Mouse (Mus musculus) MEL (cell line): Measurements from ENCODE around the gene Kntc1. TPM values are rescaled to one million over a fixed set of nuclear protein-coding genes. Genes with fewer than 3 reads are reported as not detected.
A peak's percentile ranks its signal among the peaks of the same experiment; 100 is the strongest.

Source experiments
- DNase-seq: peaks from one replicate; pipeline ENCODE4 v3.0.0; 2011; ENCODE audit warnings: low read depth, low spot score
- H3K27ac ChIP-seq: 2 replicates; pipeline ENCODE4 v1.5.1; 2012; ENCODE audit warnings: low read depth, mild to moderate bottlenecking, control low read depth, low read length, moderate library complexity; ENCODE audit not compliant: control insufficient read depth
- H3K27me3 ChIP-seq, 2 experiments: fragments of 150-350 bp in 1 of 2; sonication (generic) in 1 of 2; 2 replicates each; pipeline ENCODE4 v1.6.1; 2012; ENCODE audit warnings: low read length in 2 of 2, mild to moderate bottlenecking in 2 of 2, improper control_type of control experiment in 1 of 2, moderate library complexity in 1 of 2; ENCODE audit not compliant: insufficient read depth in 2 of 2, control insufficient read depth in 1 of 2
- H3K36me3 ChIP-seq, 2 experiments: 2 replicates each; pipeline ENCODE4 v1.6.1; 2012 to 2014; ENCODE audit warnings: low read length in 2 of 2, improper control_type of control experiment in 1 of 2, inconsistent platforms in 1 of 2, mild to moderate bottlenecking in 1 of 2; ENCODE audit not compliant: insufficient read depth in 2 of 2, control insufficient read depth in 1 of 2
- H3K4me1 ChIP-seq, 2 experiments: fragments of 150-350 bp in 1 of 2; sonication (generic) in 1 of 2; 2 replicates each; pipeline ENCODE4 v1.6.1; 2012; ENCODE audit warnings: low read length in 2 of 2, improper control_type of control experiment in 1 of 2, mild to moderate bottlenecking in 1 of 2; ENCODE audit not compliant: insufficient read depth in 2 of 2, control insufficient read depth in 1 of 2
- H3K4me3 ChIP-seq, 2 experiments: fragments of 150-350 bp in 1 of 2; sonication (generic) in 1 of 2; 2 replicates each; pipeline ENCODE4 v1.5.1; 2012; ENCODE audit warnings: low read depth in 2 of 2, low read length in 2 of 2, mild to moderate bottlenecking in 2 of 2, moderate library complexity in 2 of 2, control low read depth in 1 of 2, improper control_type of control experiment in 1 of 2; ENCODE audit not compliant: control insufficient read depth in 1 of 2, insufficient read depth in 1 of 2
- H3K79me2 ChIP-seq: 2 replicates; pipeline ENCODE4 v1.6.1; 2012; ENCODE audit warnings: mild to moderate bottlenecking, low read length, moderate library complexity; ENCODE audit not compliant: control insufficient read depth, poor library complexity, insufficient read depth
- H3K9ac ChIP-seq: 2 replicates; pipeline ENCODE4 v1.6.1; 2012; ENCODE audit warnings: low read depth, mild to moderate bottlenecking, control low read depth, low read length, moderate library complexity; ENCODE audit not compliant: control insufficient read depth, poor library complexity, severe bottlenecking
- H3K9me3 ChIP-seq: fragments of 150-350 bp; sonication (generic); replicated peaks from 2 replicates; pipeline ENCODE4 v1.6.1; 2012; ENCODE audit warnings: mild to moderate bottlenecking, low read length, improper control_type of control experiment, moderate library complexity; ENCODE audit not compliant: insufficient read depth
- CHD2 ChIP-seq: IDR thresholded peaks from 2 replicates; pipeline ENCODE4 v1.6.1; 2011; ENCODE audit warnings: low read length, improper control_type of control experiment
- CTCF ChIP-seq, 3 experiments: IDR thresholded peaks in 2 of 3; conservative IDR thresholded peaks in 1 of 3; 2 replicates each; pipeline ENCODE4 v1.5.1; 2011 to 2012; ENCODE audit warnings: low read length in 3 of 3, low read depth in 2 of 3, mild to moderate bottlenecking in 2 of 3, improper control_type of control experiment in 1 of 3, inconsistent platforms in 1 of 3, mixed read lengths in 1 of 3, moderate library complexity in 1 of 3; ENCODE audit not compliant: control insufficient read depth in 1 of 3, insufficient read depth in 1 of 3, poor library complexity in 1 of 3, severe bottlenecking in 1 of 3
- ELF1 ChIP-seq: IDR thresholded peaks from 2 replicates; pipeline ENCODE4 v1.6.1; 2014; ENCODE audit warnings: low read depth, mild to moderate bottlenecking, inconsistent platforms, low read length, improper control_type of control experiment, moderate library complexity
- ETS1 ChIP-seq: IDR thresholded peaks from 2 replicates; pipeline ENCODE4 v1.6.1; 2012; ENCODE audit warnings: low read depth, mild to moderate bottlenecking, inconsistent platforms, low read length, improper control_type of control experiment, moderate library complexity
- GATA1 ChIP-seq: IDR thresholded peaks from 2 replicates; pipeline ENCODE4 v1.6.1; 2011; ENCODE audit warnings: low read depth, low read length, improper control_type of control experiment
- HCFC1 ChIP-seq: IDR thresholded peaks from 2 replicates; pipeline ENCODE4 v1.6.1; 2012; ENCODE audit warnings: low read depth, mild to moderate bottlenecking, inconsistent platforms, low read length, improper control_type of control experiment, moderate library complexity
- JUND ChIP-seq: IDR thresholded peaks from 2 replicates; pipeline ENCODE4 v1.6.1; 2011; ENCODE audit warnings: low read depth, mild to moderate bottlenecking, improper control_type of control experiment, low read length
- KAT2A ChIP-seq: conservative IDR thresholded peaks from 2 replicates; pipeline ENCODE4 v1.6.1; 2012; ENCODE audit warnings: low read depth, low read length, improper control_type of control experiment, inconsistent platforms
- MAZ ChIP-seq: IDR thresholded peaks from 2 replicates; pipeline ENCODE4 v1.6.1; 2012; ENCODE audit warnings: low read depth, mild to moderate bottlenecking, inconsistent platforms, low read length, improper control_type of control experiment
- MYB ChIP-seq: IDR thresholded peaks from 2 replicates; pipeline ENCODE4 v1.6.1; 2011; ENCODE audit warnings: mild to moderate bottlenecking, low read depth, low read length, improper control_type of control experiment
- MYC ChIP-seq: IDR thresholded peaks from 2 replicates; pipeline ENCODE4 v1.6.1; 2011; ENCODE audit warnings: low read depth, mild to moderate bottlenecking, low read length, improper control_type of control experiment, moderate library complexity
- NELFE ChIP-seq: IDR thresholded peaks from 2 replicates; pipeline ENCODE4 v1.6.1; 2011; ENCODE audit warnings: low read depth, low read length, improper control_type of control experiment
- POLR2A ChIP-seq, 2 experiments: IDR thresholded peaks; 2 replicates each; pipeline ENCODE4 v1.6.1; 2011 to 2012; ENCODE audit warnings: low read length in 2 of 2, mild to moderate bottlenecking in 2 of 2, control low read depth in 1 of 2, improper control_type of control experiment in 1 of 2, low read depth in 1 of 2, moderate library complexity in 1 of 2; ENCODE audit not compliant: control insufficient read depth in 1 of 2, insufficient read depth in 1 of 2, poor library complexity in 1 of 2
- POLR2AphosphoS2 ChIP-seq: IDR thresholded peaks from 2 replicates; pipeline ENCODE4 v1.6.1; 2011; ENCODE audit warnings: low read length, improper control_type of control experiment
- RAD21 ChIP-seq: IDR thresholded peaks from 2 replicates; pipeline ENCODE4 v1.6.1; 2011; ENCODE audit warnings: mild to moderate bottlenecking, low read depth, low read length, improper control_type of control experiment
- SMC3 ChIP-seq: IDR thresholded peaks from 2 replicates; pipeline ENCODE4 v1.6.1; 2011; ENCODE audit warnings: low read depth, low read length, improper control_type of control experiment
- TAL1 ChIP-seq: IDR thresholded peaks from 2 replicates; pipeline ENCODE4 v1.6.1; 2012; ENCODE audit warnings: mild to moderate bottlenecking, inconsistent platforms, low read length, moderate library complexity, mixed read lengths
- TBP ChIP-seq: IDR thresholded peaks from 2 replicates; pipeline ENCODE4 v1.8.0; 2011; ENCODE audit warnings: low read depth, low read length, improper control_type of control experiment
- ZC3H11A ChIP-seq: IDR thresholded peaks from 2 replicates; pipeline ENCODE4 v1.6.1; 2012; ENCODE audit warnings: low read depth, mild to moderate bottlenecking, inconsistent platforms, low read length, improper control_type of control experiment
- ZKSCAN1 ChIP-seq: IDR thresholded peaks from 2 replicates; pipeline ENCODE4 v1.6.1; 2012; ENCODE audit warnings: low read depth, mild to moderate bottlenecking, inconsistent platforms, low read length, improper control_type of control experiment, moderate library complexity
- ZMIZ1 ChIP-seq: IDR thresholded peaks from 2 replicates; pipeline ENCODE4 v1.6.1; 2012; ENCODE audit warnings: low read depth, mild to moderate bottlenecking, inconsistent platforms, low read length, improper control_type of control experiment, moderate library complexity
- polyA plus RNA-seq, 2 experiments: library from polyadenylated mRNA; stranded (reverse) in 1 of 2; unstranded in 1 of 2; fragments of >175 nt in 1 of 2; fragments of >200 nt in 1 of 2; gene quantifications; 2 replicates each; pipeline versions ENCODE4 v1.2.1 to v1.2.4; 2012; ENCODE audit warnings: low replicate concordance in 2 of 2, low read depth in 1 of 2; ENCODE audit not compliant: insufficient read length in 2 of 2, insufficient read depth in 1 of 2, missing spikeins in 1 of 2
- total RNA-seq: library from RNA; depleted of rRNA; stranded (reverse); fragments of 300-350 nt; gene quantifications from 2 replicates; pipeline ENCODE4 v1.2.3, GENCODE M21; 2012

Kntc1 gene
- total and polyA plus RNA-seq, 3 experiments = 27.0 to 29.7 TPM; not detected in 1

DNA sequence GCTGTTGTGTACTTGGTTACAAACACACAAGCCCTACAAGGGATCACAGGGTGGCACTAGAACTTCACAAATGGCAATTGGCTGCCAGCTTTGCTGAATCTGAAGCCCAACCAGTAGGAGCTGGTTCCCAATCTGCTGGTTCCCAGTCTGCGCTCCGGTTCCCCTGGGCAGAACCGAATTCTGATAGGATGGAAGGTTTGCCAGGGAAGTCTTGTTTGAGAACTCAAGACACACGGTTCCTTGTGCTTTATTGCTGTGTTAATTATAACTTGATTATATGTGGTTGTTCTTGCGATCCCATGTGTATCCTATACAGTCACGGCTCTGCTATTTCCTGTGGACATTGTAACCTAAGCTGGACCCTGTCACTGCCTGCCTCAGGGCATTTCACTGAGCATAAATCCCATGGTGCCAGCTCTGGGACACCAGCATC is 78.2 kb downstream of the Kntc1 start:
- DNase-seq = no peak
- Histone ChIP-seq H3K4me1 (no peaks in the 10 kb centered on the region), H3K9me3 (no peaks in the 10 kb centered on the region), H3K36me3 (no peaks in the 10 kb centered on the region), H3K79me2 (no peaks in the 10 kb centered on the region), H3K9ac (no peak overlapping the region), H3K27ac (no peak overlapping the region), H3K4me3 (no peak overlapping the region), H3K27me3 (no peaks in the 10 kb centered on the region)
- TF ChIP-seq HCFC1 (no peak), MAZ (no peak), ZMIZ1 (no peak), SMC3 (peak; percentile 5; the same call in 1 of the 2 replicates), CTCF (IDR thresholded peaks at IDR 0.05 in 2 of 3, conservative IDR thresholded peaks at IDR 0.05 in 1 of 3; ENCODE audit: control insufficient read depth in 1 of 3, insufficient read depth in 1 of 3, low read depth in 2 of 3, low read length in 3 of 3, poor library complexity in 1 of 3, severe bottlenecking in 1 of 3) (peak in 1 of 3 experiments; percentile 19; a peak in 1 of 6 replicates), GATA1 (no peak), NELFE (no peak), ELF1 (no peak), ZC3H11A (0 out of 2 replicates have a peak, but pooled peaks have one; percentile 16), ETS1 (no peak), ZKSCAN1 (no peak), CHD2 (no peak), RAD21 (peak; percentile 30)

DNA sequence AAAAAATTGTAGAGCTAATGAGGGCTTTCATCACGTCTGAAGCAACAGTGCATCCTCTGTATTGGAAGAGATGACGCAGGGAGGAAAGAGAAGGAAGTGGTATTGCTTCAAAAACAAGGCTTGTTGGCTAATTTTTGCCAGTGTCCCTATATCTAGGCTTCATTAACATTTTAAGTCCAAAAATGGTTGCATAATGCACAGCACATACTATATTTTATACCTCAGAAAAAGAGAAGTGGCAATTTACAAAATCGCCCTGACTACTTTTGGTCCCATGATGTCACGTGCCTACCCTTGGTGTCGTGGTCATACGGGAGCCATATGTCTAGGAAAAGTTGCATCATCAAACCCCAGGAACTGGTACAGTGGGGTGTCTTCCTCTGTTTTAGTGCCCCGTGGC is 82.8 kb downstream of the Kntc1 start:
- H3K9me3 ChIP-seq = no peaks in the 10 kb centered on the region
- DNase-seq = no peak
- H3K36me3 ChIP-seq = no peaks in the 10 kb centered on the region
- H3K27ac ChIP-seq = no peak overlapping the region
- H3K27me3 ChIP-seq = no peaks in the 10 kb centered on the region
- TF ChIP-seq SMC3 (no peak), ELF1 (no peak), KAT2A (no peak), ETS1 (no peak), TBP (no peak), POLR2AphosphoS2 (no peak), TAL1 (no peak), CHD2 (no peak), MAZ (no peak), ZC3H11A (no peak), GATA1 (no peak), JUND (no peak), MYC (no peak), POLR2A (IDR thresholded peaks at IDR 0.05; ENCODE audit: control insufficient read depth in 1 of 2, insufficient read depth in 1 of 2, low read depth in 1 of 2, low read length in 2 of 2, poor library complexity in 1 of 2) (no peak), MYB (no peak)
- H3K79me2 ChIP-seq = no peaks in the 10 kb centered on the region
- no peak overlapping the region for H3K9ac ChIP-seq
- H3K4me1 ChIP-seq = no peaks in the 10 kb centered on the region
- no peak overlapping the region for H3K4me3 ChIP-seq
